Mouse (Mus musculus): ENCODE data around the gene Slc12a9.

DNA sequence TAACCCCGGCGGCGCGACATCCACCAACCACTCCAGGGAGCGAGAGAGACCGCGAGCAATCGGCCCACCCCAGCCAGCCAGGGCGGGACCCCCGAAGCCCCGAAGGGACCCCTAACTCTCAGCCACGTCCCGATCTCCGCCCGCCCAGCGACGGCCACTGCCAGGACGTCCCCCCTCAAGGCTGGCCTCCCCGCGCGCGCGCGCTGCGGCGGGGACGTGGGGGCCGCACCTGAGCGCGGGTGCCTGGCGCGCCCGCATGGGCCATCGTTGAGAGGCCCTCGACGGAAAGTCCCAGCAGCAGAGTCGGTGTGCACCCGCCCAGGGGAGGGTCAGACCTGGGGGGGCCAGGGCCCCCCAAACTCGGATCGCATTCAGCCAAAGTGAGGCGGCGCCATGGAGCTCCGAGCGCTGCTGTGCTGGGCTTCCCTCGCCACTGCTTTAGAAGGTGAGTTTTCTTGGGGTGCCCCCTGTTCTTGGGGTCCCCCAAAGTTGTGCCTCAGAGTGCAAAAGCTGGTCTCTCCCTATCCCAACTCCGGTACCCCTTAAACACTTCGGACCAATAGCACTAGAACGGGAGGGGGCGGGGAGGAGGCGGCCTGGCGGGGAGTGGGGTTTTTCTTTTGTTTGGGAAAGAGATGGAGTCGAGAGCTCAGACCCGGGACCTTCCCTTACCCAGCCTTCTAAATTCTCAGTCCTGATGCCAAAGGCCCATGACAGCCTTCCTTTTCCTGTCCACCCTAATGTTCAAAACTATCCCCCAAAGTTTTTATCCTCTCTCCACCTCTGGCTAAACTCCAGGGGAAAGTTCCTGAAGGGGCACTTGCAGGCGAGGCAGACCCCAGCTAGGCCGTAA, 17.0 kb upstream of the Slc12a9 start:
- TF ChIP-seq CTCF (IDR thresholded peaks at IDR 0.05; ENCODE audit: low read depth, low read length) (no peak), GATA1 (IDR thresholded peaks at IDR 0.05; ENCODE audit: borderline replicate concordance, low read length) (no peak)

All from G1E (cell line).